Mouse (Mus musculus) forebrain, embryonic 12.5 days (tissue): ENCODE data around the gene Plscr2. TPM values are rescaled to one million over a fixed set of nuclear protein-coding genes. Genes with fewer than 3 reads are reported as not detected.
A peak's percentile ranks its signal among the peaks of the same experiment; 100 is the strongest.

Source experiments
- ATAC-seq: fragments of 200-750 bp; cut with Nextera tagmentation; 2 replicates; pipeline ENCODE4 v1.8.0; 2017; ENCODE audit warnings: moderate TSS enrichment; ENCODE audit not compliant: low FRiP score
- H3K27ac ChIP-seq: fragments of 300-500 bp; sonication (generic); 2 replicates; pipeline ENCODE4 v1.5.1; 2016; ENCODE audit warnings: mild to moderate bottlenecking
- H3K27me3 ChIP-seq: fragments of 300-500 bp; sonication (generic); 2 replicates; pipeline ENCODE4 v1.6.1; 2016; ENCODE audit warnings: mild to moderate bottlenecking
- H3K36me3 ChIP-seq: fragments of 300-500 bp; sonication (generic); replicated peaks from 2 replicates; pipeline ENCODE4 v1.6.1; 2016; ENCODE audit warnings: mild to moderate bottlenecking
- H3K4me1 ChIP-seq: fragments of 300-500 bp; sonication (generic); 2 replicates; pipeline ENCODE4 v1.6.1; 2016
- H3K4me2 ChIP-seq: fragments of 300-500 bp; sonication (generic); 2 replicates; pipeline ENCODE4 v1.6.1; 2016; ENCODE audit warnings: mild to moderate bottlenecking, moderate library complexity
- H3K4me3 ChIP-seq: fragments of 300-500 bp; sonication (generic); replicated peaks from 2 replicates; pipeline ENCODE4 v1.5.1; 2016; ENCODE audit warnings: mild to moderate bottlenecking
- H3K9ac ChIP-seq: fragments of 300-500 bp; sonication (generic); 2 replicates; pipeline ENCODE4 v1.6.1; 2016; ENCODE audit warnings: mild to moderate bottlenecking
- H3K9me3 ChIP-seq: fragments of 300-500 bp; sonication (generic); 2 replicates; pipeline ENCODE4 v1.6.1; 2016
- WGBS: fragments of 180-500 bp; shearing (Covaris S2); methylation state at CpG from one replicate; pipeline ENCODE4 v1.1.7; 2016; 5-methylcytosine and 5-hydroxymethylcytosine counted together
- polyA plus RNA-seq: library from polyadenylated mRNA; unstranded; fragments of >200 nt; fragmentation: Nextera tagmentation; extraction: Ambion mirVana; gene quantifications from 2 replicates; pipeline ENCODE4 v1.2.1, GENCODE M21; 2016

The Plscr2 gene
- 0.47 and 0.51 TPM in 2 replicates for polyA plus RNA-seq

GRCm38 (mm10) chr9:92275486-92276207 lies at the start of gene Plscr2:
Plscr2 (plus strand) TSS chr9:92275602.
- H3K4me2 ChIP-seq = no peak within 1 kb of the TSS
- 79% methylated on average over 9 of the region's 9 CpGs for WGBS
- no peaks in the 10 kb centered on the region for H3K9me3 ChIP-seq
- H3K9ac ChIP-seq = no peak within 1 kb of the TSS
- H3K27ac ChIP-seq = no peak within 1 kb of the TSS
- no peak for ATAC-seq
- H3K4me3 ChIP-seq = no peak within 1 kb of the TSS
- no peaks in the 10 kb centered on the region for H3K4me1 ChIP-seq
- 0 out of 2 replicates have a peak, but pooled peaks cover 4% of the 10 kb centered on the region for H3K36me3 ChIP-seq
- H3K27me3 ChIP-seq = no peaks in the 10 kb centered on the region

GRCm38 (mm10) chr9:92226127-92226655 lies 49.2 kb upstream of the Plscr2 start:
- no peaks in the 10 kb centered on the region for H3K27me3 ChIP-seq
- H3K9ac ChIP-seq = no peak overlapping the region
- no peaks in the 10 kb centered on the region for H3K36me3 ChIP-seq
- no peaks in the 10 kb centered on the region for H3K9me3 ChIP-seq
- H3K27ac ChIP-seq = no peak overlapping the region
- 87% methylated on average over 3 of the region's 3 CpGs for WGBS
- no peak for ATAC-seq
- no peak overlapping the region for H3K4me2 ChIP-seq
- H3K4me1 ChIP-seq = no peaks in the 10 kb centered on the region
- no peak overlapping the region for H3K4me3 ChIP-seq

- no peaks in the 10 kb centered on the region for H3K9me3 ChIP-seq
- no peak overlapping the region for H3K4me3 ChIP-seq
- H3K9ac ChIP-seq = no peak overlapping the region
- no peaks in the 10 kb centered on the region for H3K27me3 ChIP-seq
- 89% methylated on average over 3 of the region's 3 CpGs for WGBS
- no peaks in the 10 kb centered on the region for H3K4me1 ChIP-seq
- H3K36me3 ChIP-seq = no peaks in the 10 kb centered on the region
- no peak overlapping the region for H3K4me2 ChIP-seq
- no peak overlapping the region for H3K27ac ChIP-seq
- ATAC-seq = no peak
These were observed 48.6 kb upstream of the Plscr2 start for GRCm38 (mm10) chr9:92226795-92227194.

- H3K4me2 ChIP-seq = no peak overlapping the region
- WGBS = 92% methylated on average over 16 of the region's 16 CpGs
These were observed 46.3 kb upstream of the Plscr2 start for GRCm38 (mm10) chr9:92228867-92229832.

GRCm38 (mm10) chr9:92229833-92230205 lies 45.6 kb upstream of the Plscr2 start:
- Histone ChIP-seq H3K36me3 (no peaks in the 10 kb centered on the region), H3K4me3 (no peak overlapping the region), H3K4me1 (no peaks in the 10 kb centered on the region), H3K4me2 (no peak overlapping the region), H3K9me3 (no peaks in the 10 kb centered on the region), H3K27ac (no peak overlapping the region), H3K27me3 (no peaks in the 10 kb centered on the region), H3K9ac (no peak overlapping the region)
- ATAC-seq = no peak
- 79% methylated on average over 2 of the region's 2 CpGs for WGBS

More at GRCm38 (mm10) chr9:92228867-92229832, 46.3 kb upstream of the Plscr2 start:
- no peak for ATAC-seq
- Histone ChIP-seq H3K36me3 (no peaks in the 10 kb centered on the region), H3K4me3 (no peak overlapping the region), H3K4me1 (no peaks in the 10 kb centered on the region), H3K27me3 (no peaks in the 10 kb centered on the region), H3K9me3 (no peaks in the 10 kb centered on the region), H3K27ac (no peak overlapping the region), H3K9ac (no peak overlapping the region)

GRCm38 (mm10) chr9:92234901-92235458 lies 40.4 kb upstream of the Plscr2 start:
- no peak overlapping the region for H3K9ac ChIP-seq
- no peaks in the 10 kb centered on the region for H3K36me3 ChIP-seq
- 91% methylated on average over 11 of the region's 11 CpGs for WGBS
- no peaks in the 10 kb centered on the region for H3K4me1 ChIP-seq
- ATAC-seq = no peak
- no peak overlapping the region for H3K27ac ChIP-seq
- H3K9me3 ChIP-seq = no peaks in the 10 kb centered on the region
- H3K4me2 ChIP-seq = no peak overlapping the region
- no peaks in the 10 kb centered on the region for H3K27me3 ChIP-seq
- no peak overlapping the region for H3K4me3 ChIP-seq

- no peak for ATAC-seq
- Histone ChIP-seq H3K9ac (no peak overlapping the region), H3K36me3 (no peaks in the 10 kb centered on the region), H3K4me1 (peaks cover 13% of the 10 kb centered on the region), H3K4me3 (no peak overlapping the region), H3K4me2 (no peak overlapping the region), H3K27me3 (no peaks in the 10 kb centered on the region), H3K9me3 (no peaks in the 10 kb centered on the region), H3K27ac (no peak overlapping the region)
- 85% methylated on average over 7 of the region's 7 CpGs for WGBS
These were observed 26.5 kb upstream of the Plscr2 start for GRCm38 (mm10) chr9:92248773-92249446.

GRCm38 (mm10) chr9:92249447-92249852 lies 26.0 kb upstream of the Plscr2 start, which contains the start of gene Plscr1:
Plscr1 (plus strand) TSS chr9:92249750.
- Histone ChIP-seq H3K36me3 (no peaks in the 10 kb centered on the region), H3K27me3 (no peaks in the 10 kb centered on the region), H3K4me3 (peak within 1 kb of the TSS; percentile 62), H3K4me2 (peak within 1 kb of the TSS; percentile 65), H3K9ac (peak within 1 kb of the TSS; percentile 77), H3K9me3 (no peaks in the 10 kb centered on the region), H3K4me1 (peaks cover 13% of the 10 kb centered on the region), H3K27ac (peak within 1 kb of the TSS; percentile 83)
- no peak for ATAC-seq
- 40% methylated on average over 7 of the region's 7 CpGs for WGBS

GRCm38 (mm10) chr9:92249987-92250772 lies 25.2 kb upstream of the Plscr2 start:
- H3K36me3 ChIP-seq = no peaks in the 10 kb centered on the region
- H3K4me1 ChIP-seq = peaks cover 13% of the 10 kb centered on the region
- H3K9ac ChIP-seq = peak overlapping the region; percentile 77
- H3K27me3 ChIP-seq = no peaks in the 10 kb centered on the region
- H3K4me3 ChIP-seq = peak overlapping the region; percentile 62
- under 1% methylated on average over 40 of the region's 40 CpGs for WGBS
- peak; percentile 92 for ATAC-seq
- H3K27ac ChIP-seq = peak overlapping the region; percentile 83
- H3K4me2 ChIP-seq = peak overlapping the region; percentile 65
- no peaks in the 10 kb centered on the region for H3K9me3 ChIP-seq

- H3K27me3 ChIP-seq = no peaks in the 10 kb centered on the region
- no peak overlapping the region for H3K9ac ChIP-seq
- H3K4me2 ChIP-seq = no peak overlapping the region
- WGBS = 83% methylated on average over 5 of the region's 5 CpGs
- no peak overlapping the region for H3K4me3 ChIP-seq
- H3K4me1 ChIP-seq = peaks cover 13% of the 10 kb centered on the region
- H3K36me3 ChIP-seq = no peaks in the 10 kb centered on the region
- H3K9me3 ChIP-seq = no peaks in the 10 kb centered on the region
- no peak for ATAC-seq
- H3K27ac ChIP-seq = no peak overlapping the region
These were observed 22.7 kb upstream of the Plscr2 start for GRCm38 (mm10) chr9:92252718-92253117.
